Mouse (Mus musculus): ENCODE measurements around the gene Psg17. TPM values are rescaled to one million over a fixed set of nuclear protein-coding genes. Genes with fewer than 3 reads are reported as not detected.

The Psg17 gene
- not detected for polyA plus RNA-seq (2017; shearing (Covaris generic))

DNA sequence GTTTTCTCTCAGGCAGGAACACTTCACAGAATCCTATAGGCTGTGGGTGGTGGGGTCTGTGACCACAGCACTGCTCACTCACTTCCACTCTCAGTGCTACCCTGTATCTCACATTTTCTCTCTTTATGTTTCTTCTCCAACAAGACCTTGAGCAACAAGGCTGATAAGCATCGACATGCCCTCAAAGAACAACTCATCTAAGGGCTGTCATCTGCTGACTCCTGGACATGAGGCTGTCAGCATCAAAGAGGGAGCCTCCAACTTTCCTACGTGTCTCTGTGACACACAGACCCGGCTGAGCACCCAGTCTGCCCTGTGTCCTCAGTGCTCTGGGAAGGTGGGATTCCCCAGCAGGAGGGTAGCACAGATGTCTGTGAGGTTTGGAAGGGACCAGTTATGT is at the start of gene Psg17:
Gene Psg17 (minus strand): TSS at position 101 of the 400 bp plus-strand sequence.

GRCm38 (mm10) chr7:18871031-18871430 is 49.6 kb upstream of the Psg17 start, which contains the start of gene Pglyrp1:
Pglyrp1 (plus strand) TSS chr7:18871331.

DNA sequence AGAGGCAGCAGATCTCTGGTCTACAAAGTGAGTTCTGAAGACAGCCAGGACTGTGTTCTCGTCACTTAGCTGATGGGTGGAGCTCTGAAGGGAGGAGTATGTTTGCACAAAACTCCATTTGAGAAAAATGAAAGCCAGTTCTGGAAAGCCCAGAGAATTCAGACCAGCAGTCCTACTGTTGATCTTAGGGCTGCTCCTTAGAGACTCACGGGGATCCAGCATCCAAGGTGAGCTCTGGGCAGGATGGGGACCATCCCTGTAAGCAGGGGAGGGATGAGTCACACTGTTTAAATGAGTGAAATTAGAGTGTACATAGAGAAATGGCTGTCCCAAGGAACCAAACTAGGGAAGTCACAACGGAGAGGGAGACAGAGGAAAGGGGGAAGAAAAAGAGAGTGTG is 18.5 kb upstream of the Psg17 start, which contains the start of gene Mill2:
Gene Mill2 (plus strand): TSS at position 102 of the 400 bp plus-strand sequence.

DNA sequence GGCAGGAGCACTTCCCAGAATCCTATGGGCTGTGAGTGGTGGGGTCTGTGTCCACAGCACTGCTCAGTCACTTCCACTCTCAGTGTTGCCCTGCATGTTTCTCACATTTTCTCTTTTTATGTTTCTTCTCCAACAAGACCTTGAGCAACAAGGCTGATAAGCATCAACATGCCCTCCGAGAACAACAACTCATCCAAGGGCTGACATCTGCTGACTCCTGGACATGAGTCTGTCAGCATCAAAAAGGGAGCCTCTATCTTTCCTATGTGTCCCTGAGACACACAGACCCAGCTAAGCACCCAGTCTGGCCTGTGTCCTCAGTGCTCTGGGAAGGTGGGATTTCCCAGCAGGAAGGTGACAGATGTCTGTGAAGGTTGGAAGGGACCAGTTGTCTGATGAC is 23.0 kb downstream of the Psg17 start, which contains the start of gene Psg19:
Gene Psg19 (minus strand): TSS at position 101 of the 400 bp plus-strand sequence.

Other genes with a start within 250 kb of the Psg17 start
- gene Psg23, start 205.1 kb downstream of the Psg17 start, polyA plus RNA-seq (2017; shearing (Covaris generic)), result 0.23 TPM
- gene Psg21, start 164.9 kb downstream of the Psg17 start, polyA plus RNA-seq (2017; shearing (Covaris generic)), result not detected
- not detected for gene Psg20, start 135.4 kb downstream of the Psg17 start, polyA plus RNA-seq (2017; shearing (Covaris generic))
- not detected for gene Psg22, start 103.5 kb downstream of the Psg17 start, polyA plus RNA-seq (2017; shearing (Covaris generic))
- 0.18 TPM for gene Psg19, start 23.1 kb downstream of the Psg17 start, polyA plus RNA-seq (2017; shearing (Covaris generic))
- gene Mill2, start 18.4 kb upstream of the Psg17 start, polyA plus RNA-seq (2017; shearing (Covaris generic)), result 1.1 TPM
- 84.2 TPM for gene Pglyrp1, start 49.7 kb upstream of the Psg17 start, polyA plus RNA-seq (2017; shearing (Covaris generic))
- 23.0 TPM for gene Ccdc61, start 88.8 kb upstream of the Psg17 start, polyA plus RNA-seq (2017; shearing (Covaris generic))
- not detected for gene Nova2, start 104.3 kb upstream of the Psg17 start, polyA plus RNA-seq (2017; shearing (Covaris generic))
- gene Nanos2, start 165.8 kb upstream of the Psg17 start, polyA plus RNA-seq (2017; shearing (Covaris generic)), result not detected
- 5.5 TPM for gene Mypop, start 169.6 kb upstream of the Psg17 start, polyA plus RNA-seq (2017; shearing (Covaris generic))
- gene Irf2bp1, start 182.4 kb upstream of the Psg17 start, polyA plus RNA-seq (2017; shearing (Covaris generic)), result 32.3 TPM
- not detected for gene Foxa3, start 201.9 kb upstream of the Psg17 start, polyA plus RNA-seq (2017; shearing (Covaris generic))
- gene Sympk, start 202.8 kb upstream of the Psg17 start, polyA plus RNA-seq (2017; shearing (Covaris generic)), result 17.2 TPM
- gene Rsph6a, start 233.1 kb upstream of the Psg17 start, polyA plus RNA-seq (2017; shearing (Covaris generic)), result not detected